Mouse (Mus musculus) naive thymus-derived CD4-positive, alpha-beta T cell, adult 5 months (primary cell): ENCODE results near the gene Gjb1. TPM values are rescaled to one million over a fixed set of nuclear protein-coding genes. Genes with fewer than 3 reads are reported as not detected.

ENCODE experiments used
- polyA plus RNA-seq: library from polyadenylated mRNA; unstranded; fragments of 100-300 nt; shearing (Covaris generic); gene quantifications from one replicate; pipeline ENCODE4 v1.2.1, GENCODE M21; 2017

Gjb1 gene
- not detected for polyA plus RNA-seq

GRCm38 (mm10) chrX:101376190-101376968, at the start of gene Gjb1:
Gene Gjb1, plus strand, starts transcription at chrX:101376378.

GRCm38 (mm10) chrX:101420700-101421095, 44.5 kb downstream of the Gjb1 start, which contains the start of gene Zmym3:
Gene Zmym3, minus strand, starts transcription at chrX:101420849.

GRCm38 (mm10) chrX:101429142-101429949, 53.2 kb downstream of the Gjb1 start, which contains the start of gene Nono:
Gene Nono, plus strand, starts transcription at chrX:101429318.

Other genes starting within 250 kb of the Gjb1 start
- gene Snx12, start 153.8 kb upstream of the Gjb1 start, polyA plus RNA-seq: 50.5 TPM
- gene Foxo4, start 121.8 kb upstream of the Gjb1 start, polyA plus RNA-seq: 2.2 TPM
- 7.5 TPM for gene Gm614, start 112.4 kb upstream of the Gjb1 start, polyA plus RNA-seq
- 1,237 TPM for gene Il2rg, start 108.1 kb upstream of the Gjb1 start, polyA plus RNA-seq
- not detected for gene Gm20489, start 107.4 kb upstream of the Gjb1 start, polyA plus RNA-seq
- gene Med12, start 102.3 kb upstream of the Gjb1 start, polyA plus RNA-seq: 83.5 TPM
- gene Nlgn3, start 77.2 kb upstream of the Gjb1 start, polyA plus RNA-seq: not detected
- gene Zmym3, start 44.5 kb downstream of the Gjb1 start, polyA plus RNA-seq: 9.5 TPM
- 251 TPM for gene Nono, start 52.9 kb downstream of the Gjb1 start, polyA plus RNA-seq
- gene Itgb1bp2, start 72.7 kb downstream of the Gjb1 start, polyA plus RNA-seq: not detected
- gene Taf1, start 156.4 kb downstream of the Gjb1 start, polyA plus RNA-seq: 25.9 TPM